Mouse (Mus musculus) cerebellum, adult 2 months (tissue): ENCODE measurements around the gene Samd11. TPM values are rescaled to one million over a fixed set of nuclear protein-coding genes. Genes with fewer than 3 reads are reported as not detected.

ENCODE experiments used
- DNase-seq, 2 experiments: peaks; one replicate each; pipeline ENCODE4 v3.0.0; 2021
- H3K27ac ChIP-seq: fragments of 200-500 bp; 2 replicates; pipeline ENCODE4 v1.5.1; 2012; ENCODE audit warnings: low read length, control low read depth, inconsistent platforms; ENCODE audit not compliant: insufficient read depth
- H3K27me3 ChIP-seq: fragments of 200-500 bp; 2 replicates; pipeline ENCODE4 v1.6.1; 2012; ENCODE audit warnings: inconsistent platforms, mild to moderate bottlenecking, low read length, moderate library complexity; ENCODE audit not compliant: control insufficient read depth, insufficient read depth
- H3K4me1 ChIP-seq: fragments of 200-500 bp; 2 replicates; pipeline ENCODE4 v1.6.1; 2011; ENCODE audit warnings: low read length; ENCODE audit not compliant: control insufficient read depth, insufficient read depth
- H3K4me3 ChIP-seq: fragments of 200-500 bp; replicated peaks from 2 replicates; pipeline ENCODE3; 2011; ENCODE audit warnings: mild to moderate bottlenecking, low read depth, low read length, control low read depth; ENCODE audit not compliant: insufficient read depth
- CTCF ChIP-seq: fragments of 200-500 bp; IDR thresholded peaks from 2 replicates; pipeline ENCODE4 v1.5.1; 2011; ENCODE audit warnings: low read depth, mild to moderate bottlenecking, control low read depth, low read length, moderate library complexity, borderline replicate concordance; ENCODE audit not compliant: insufficient read depth
- POLR2A ChIP-seq: fragments of 200-500 bp; IDR thresholded peaks from 2 replicates; pipeline ENCODE4 v1.6.1; 2011; ENCODE audit warnings: low read length, control low read depth, borderline replicate concordance; ENCODE audit not compliant: insufficient read depth
- WGBS: fragments of 180-500 bp; shearing (Covaris S2); methylation state at CpG from one replicate; pipeline ENCODE4 v1.1.7; 2018; 5-methylcytosine and 5-hydroxymethylcytosine counted together
- polyA plus RNA-seq: library from polyadenylated mRNA; depleted of rRNA; stranded (reverse); fragments of >200 nt; gene quantifications from 2 replicates; pipeline ENCODE4 v1.2.3, GENCODE M21; 2012; rRNA removed

Gene Samd11
- 1.7 and 1.8 TPM in 2 replicates for polyA plus RNA-seq

DNA sequence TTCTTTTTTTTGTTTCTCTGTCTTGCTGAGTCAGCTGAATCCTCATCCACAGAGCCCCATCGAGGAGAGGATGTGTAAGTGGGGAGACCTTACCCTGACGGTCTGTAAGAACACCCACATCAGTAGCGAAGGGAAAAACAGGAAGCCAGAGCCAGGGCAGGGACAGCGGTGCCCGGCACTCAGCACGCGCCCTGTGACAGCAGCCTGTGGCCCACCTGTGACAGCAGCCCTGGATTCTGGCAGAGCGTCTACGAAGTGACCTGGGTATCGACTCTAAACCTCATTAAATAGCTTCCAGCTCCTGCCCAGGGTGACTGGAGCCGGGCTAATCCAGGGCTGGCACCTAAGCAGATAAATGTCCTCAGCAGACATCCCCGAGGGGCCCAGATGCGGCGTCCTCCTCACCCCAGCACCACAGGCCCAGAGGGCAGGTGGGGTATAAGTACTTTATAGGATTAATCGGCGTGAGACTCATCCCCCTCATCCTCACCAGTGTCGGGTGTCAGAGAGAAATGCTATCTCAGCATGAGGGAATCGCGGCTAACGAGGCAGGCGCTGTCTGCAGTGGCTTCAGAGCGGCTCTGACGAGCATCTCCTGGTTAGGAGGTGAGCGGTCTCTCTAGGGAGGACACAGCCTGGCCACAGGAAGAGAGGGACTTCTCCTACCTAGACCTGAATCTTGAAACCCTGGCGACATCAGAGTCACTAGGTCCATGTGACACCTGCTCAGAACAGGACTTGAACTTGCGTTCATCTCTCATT is at the start of gene Samd11:
Gene Samd11, minus strand, starts transcription at position 580 of the 762 bp plus-strand sequence.
- TF ChIP-seq POLR2A = no peak
- TF ChIP-seq CTCF = no peak
- 39% methylated on average over 26 of the region's 26 CpGs for WGBS
- Histone ChIP-seq H3K4me1 (0 out of 2 replicates have a peak, but pooled peaks cover 3% of the 10 kb centered on the region), H3K27ac (no peak within 1 kb of the TSS), H3K27me3 (no peaks in the 10 kb centered on the region; the same call in 1 of the 2 replicates), H3K4me3 (no peak within 1 kb of the TSS)
- no peak for DNase-seq

DNA sequence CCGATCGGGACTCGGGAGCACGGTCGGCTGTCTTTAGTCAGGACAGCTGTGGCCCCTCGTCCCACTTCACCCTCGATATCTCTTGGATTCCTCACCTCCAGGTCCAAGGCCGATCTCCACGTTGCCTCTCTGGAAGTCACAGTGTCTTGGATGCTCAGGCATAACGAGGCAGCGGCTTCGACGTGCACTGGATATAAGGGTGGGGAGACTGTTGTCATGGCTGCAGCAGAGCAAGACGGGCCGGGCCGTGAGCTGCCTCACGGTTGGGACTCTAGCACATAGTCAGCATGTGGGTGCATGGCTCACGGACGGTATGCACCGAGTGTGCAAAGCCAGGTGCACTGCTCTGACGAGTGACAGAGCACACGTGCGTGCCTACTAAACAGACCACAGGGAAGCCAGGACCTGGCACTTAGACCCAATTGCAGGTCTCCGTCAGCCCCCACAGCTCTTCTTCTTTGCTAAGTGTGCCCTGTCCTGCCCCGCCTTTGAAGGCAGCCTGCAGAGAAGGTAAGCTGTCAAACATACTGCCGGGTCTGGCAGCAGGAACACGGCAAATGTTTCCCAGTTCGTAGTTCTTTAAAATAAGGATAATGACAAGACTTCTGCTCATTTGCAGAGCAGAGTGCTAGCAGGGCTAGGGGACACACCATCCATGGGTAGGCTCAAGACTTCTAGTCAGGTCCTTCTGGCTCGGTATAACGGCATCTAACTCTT is 938 bp downstream of the Samd11 start:
- Histone ChIP-seq H3K4me3 (peak overlapping the region; percentile 46), H3K27me3 (no peaks in the 10 kb centered on the region; the same call in 1 of the 2 replicates), H3K4me1 (0 out of 2 replicates have a peak, but pooled peaks cover 3% of the 10 kb centered on the region), H3K27ac (no peak overlapping the region)
- TF ChIP-seq POLR2A = no peak
- TF ChIP-seq CTCF = no peak
- DNase-seq = no peak
- WGBS = 8% methylated on average over 25 of the region's 30 CpGs

DNA sequence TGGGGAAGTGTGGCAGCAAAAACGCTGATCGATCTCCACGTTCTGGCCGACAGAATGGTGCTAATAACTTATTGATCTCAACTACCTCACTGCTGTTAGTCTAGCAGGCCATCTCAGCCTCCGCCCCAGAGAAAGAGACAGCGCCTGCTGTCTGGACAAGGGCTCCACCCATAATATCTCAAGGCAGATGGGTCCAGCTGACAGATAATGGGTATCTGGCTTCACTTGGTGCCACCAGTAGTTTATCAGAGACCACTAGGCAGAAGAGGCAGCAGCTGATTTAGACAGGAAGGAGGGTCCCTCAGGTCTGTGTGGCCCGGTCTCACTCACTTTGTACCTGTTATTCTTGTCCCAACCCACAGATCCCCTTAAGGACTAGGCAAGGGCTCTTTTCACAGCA is 2.4 kb downstream of the Samd11 start:
- Histone ChIP-seq H3K4me1 (0 out of 2 replicates have a peak, but pooled peaks cover 3% of the 10 kb centered on the region), H3K27ac (no peak overlapping the region), H3K4me3 (no peak overlapping the region), H3K27me3 (no peaks in the 10 kb centered on the region; the same call in 1 of the 2 replicates)
- 63% methylated on average over 7 of the region's 7 CpGs for WGBS
- TF ChIP-seq POLR2A (no peak), CTCF (no peak)
- no peak for DNase-seq

DNA sequence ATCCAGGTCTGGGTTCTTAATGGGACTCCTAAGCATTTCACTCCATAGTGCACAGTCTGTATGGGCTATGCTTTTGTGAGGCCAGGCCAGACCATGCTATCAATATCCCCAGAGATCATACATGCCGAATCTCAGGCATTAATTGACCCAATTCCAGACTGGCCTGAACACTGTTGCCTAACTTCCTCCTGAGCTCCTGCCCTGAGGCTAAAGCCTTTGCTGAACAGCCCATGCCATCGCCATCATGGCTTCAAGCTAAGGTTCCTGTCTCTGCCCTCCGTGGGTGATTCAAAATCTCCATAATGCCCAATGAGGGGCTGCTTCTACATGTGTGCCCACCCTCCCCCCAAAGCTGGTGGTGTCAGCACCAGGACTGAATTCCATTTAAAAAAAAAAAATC is 2.8 kb downstream of the Samd11 start:
- WGBS = 50% methylated on average over 3 of the region's 3 CpGs
- no peak for TF ChIP-seq CTCF
- no peak for TF ChIP-seq POLR2A
- 0 out of 2 replicates have a peak, but pooled peaks cover 3% of the 10 kb centered on the region for H3K4me1 ChIP-seq
- H3K27ac ChIP-seq = no peak overlapping the region
- H3K4me3 ChIP-seq = no peak overlapping the region
- H3K27me3 ChIP-seq = no peaks in the 10 kb centered on the region; the same call in 1 of the 2 replicates
- no peak for DNase-seq

DNA sequence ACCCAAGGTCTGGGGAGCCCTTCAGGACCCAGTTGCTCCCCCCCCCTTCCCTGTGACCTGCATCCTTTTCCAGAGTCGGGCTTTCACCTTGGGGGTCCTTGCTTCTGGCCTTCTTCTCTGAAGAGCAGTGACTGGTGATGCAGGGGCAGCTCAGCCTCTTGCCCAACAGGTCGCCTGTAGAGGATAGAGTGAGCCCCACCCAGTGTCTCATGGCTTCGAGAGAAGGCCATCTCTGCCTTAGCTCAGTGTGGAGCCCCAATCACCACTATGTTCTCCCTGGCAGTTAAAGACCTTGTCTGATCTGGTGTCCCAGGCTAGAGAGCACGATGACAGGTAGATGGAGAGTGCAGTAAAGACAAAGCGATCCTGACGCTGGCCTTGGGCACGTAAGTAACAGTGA is 3.3 kb downstream of the Samd11 start:
- no peak for DNase-seq
- Histone ChIP-seq H3K27me3 (no peaks in the 10 kb centered on the region; the same call in 1 of the 2 replicates), H3K4me1 (0 out of 2 replicates have a peak, but pooled peaks cover 3% of the 10 kb centered on the region), H3K4me3 (no peak overlapping the region), H3K27ac (no peak overlapping the region)
- TF ChIP-seq CTCF = no peak
- TF ChIP-seq POLR2A = no peak
- 35% methylated on average over 7 of the region's 7 CpGs for WGBS

DNA sequence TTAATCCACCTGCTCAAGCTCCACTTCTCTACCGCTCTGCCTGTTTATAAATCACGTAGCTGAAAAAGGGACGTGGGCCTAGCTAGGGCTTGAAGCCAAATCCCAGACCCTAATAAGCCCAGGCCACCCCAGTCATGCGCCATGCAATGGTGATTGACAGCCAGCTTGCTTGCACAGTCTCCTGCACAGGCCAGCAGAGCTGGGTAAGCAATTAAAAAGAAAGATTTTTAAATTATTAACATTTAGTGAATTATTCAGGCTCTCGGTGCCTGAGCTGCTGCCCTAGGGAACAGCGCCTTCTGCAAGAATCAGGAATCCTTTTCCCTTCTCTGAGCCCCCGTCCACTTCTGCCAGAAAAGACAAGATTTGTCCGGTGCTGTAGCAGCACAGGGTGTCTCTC is 4.4 kb downstream of the Samd11 start:
- H3K4me1 ChIP-seq = 0 out of 2 replicates have a peak, but pooled peaks cover 3% of the 10 kb centered on the region
- TF ChIP-seq CTCF = no peak
- no peak for TF ChIP-seq POLR2A
- no peak overlapping the region for H3K27ac ChIP-seq
- WGBS = 58% methylated on average over 8 of the region's 8 CpGs
- H3K27me3 ChIP-seq = no peaks in the 10 kb centered on the region; the same call in 1 of the 2 replicates
- H3K4me3 ChIP-seq = no peak overlapping the region
- no peak for DNase-seq

DNA sequence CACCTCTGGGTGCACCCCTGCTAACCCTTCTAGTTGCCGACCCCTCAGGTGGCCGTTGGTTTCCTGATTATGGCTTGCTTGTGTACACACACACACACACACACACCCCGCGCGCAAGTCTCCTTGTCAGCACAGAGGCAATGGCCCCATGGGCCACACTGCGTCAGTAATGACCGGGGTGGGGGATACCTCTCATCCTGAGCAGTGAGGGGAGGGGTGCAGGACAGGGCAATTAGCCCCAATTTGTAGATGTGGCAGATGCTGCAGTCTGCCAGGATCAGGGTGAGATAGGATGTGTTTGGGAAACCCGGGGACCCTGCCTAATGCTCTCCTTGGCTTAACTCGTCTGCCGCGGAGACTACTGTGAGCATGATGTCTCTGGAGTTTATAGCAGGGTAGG is 5.9 kb downstream of the Samd11 start:
- TF ChIP-seq POLR2A (no peak), CTCF (no peak)
- 77% methylated on average over 11 of the region's 11 CpGs for WGBS
- DNase-seq = no peak
- H3K27me3 ChIP-seq = no peaks in the 10 kb centered on the region; the same call in 1 of the 2 replicates
- no peak overlapping the region for H3K27ac ChIP-seq
- no peak overlapping the region for H3K4me3 ChIP-seq
- 0 out of 2 replicates have a peak, but pooled peaks cover 3% of the 10 kb centered on the region for H3K4me1 ChIP-seq
